Mouse (Mus musculus) fat pad, adult 2 months (tissue): ENCODE measurements around the gene Pth.

Experiments used
- DNase-seq: peaks from one replicate; pipeline ENCODE4 v3.0.0-alpha.2; 2011; ENCODE audit warnings: low read depth, low spot score; ENCODE audit errors: extremely low read depth

Pth gene

DNA sequence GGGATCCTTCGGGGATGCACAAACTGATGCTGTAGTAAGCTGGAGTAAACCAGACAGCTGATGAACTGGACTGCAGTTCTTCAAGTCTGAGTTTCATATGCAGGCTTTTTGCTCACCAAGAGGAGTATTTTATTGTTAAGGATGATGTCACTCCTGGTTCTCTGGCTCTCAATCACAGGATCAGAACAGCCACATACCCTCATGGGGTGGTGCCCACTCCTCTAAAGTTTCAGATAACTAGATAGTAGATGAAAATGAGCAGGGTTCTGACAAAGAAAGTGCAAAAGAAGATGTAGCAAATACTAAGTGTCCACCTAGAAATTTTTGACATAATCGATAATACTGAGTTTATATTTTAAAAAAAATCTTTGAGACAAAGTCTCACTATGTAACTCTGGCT, at the start of gene Pth:
Gene Pth (minus strand): TSS at position 101 of the 400 bp plus-strand sequence.
- no peak for DNase-seq

DNA sequence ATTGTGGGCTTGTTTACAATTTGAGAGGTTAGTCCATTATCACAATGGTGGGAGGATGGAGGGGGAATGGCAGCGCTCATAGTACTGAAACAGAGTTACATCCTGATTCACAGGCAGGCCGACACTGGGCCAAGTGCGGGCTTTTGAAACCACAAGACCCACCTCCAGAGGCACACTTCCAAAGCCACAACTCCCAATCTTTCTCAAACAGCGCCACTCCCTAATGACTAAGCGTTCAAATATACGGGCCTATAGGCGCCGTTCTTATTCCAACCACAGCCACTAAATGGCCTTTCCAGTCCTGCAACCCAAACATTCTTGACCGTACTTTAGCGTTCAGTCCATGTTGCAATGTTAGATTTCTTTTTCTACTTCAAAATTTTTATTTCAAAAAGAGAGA, 47.9 kb upstream of the Pth start:
- no peak for DNase-seq

DNA sequence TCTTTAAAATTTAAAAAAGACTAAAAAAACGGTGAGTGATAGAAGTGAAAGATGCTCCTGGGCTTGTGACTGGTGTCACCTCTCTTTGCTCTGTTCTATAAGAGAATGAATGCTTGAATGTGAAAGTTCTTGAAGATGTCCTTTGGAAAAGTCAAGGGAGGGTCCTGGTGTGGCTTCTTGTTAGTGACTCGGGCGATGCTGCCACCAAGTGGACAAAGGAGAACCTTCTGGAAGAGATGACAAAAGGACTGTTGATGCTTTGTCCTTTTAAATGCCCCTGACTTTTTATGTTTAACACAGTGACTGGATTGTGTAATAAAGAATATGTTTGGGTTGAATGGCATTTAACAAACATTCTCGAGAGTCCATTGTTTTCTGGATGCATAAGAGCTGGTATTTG, 45.9 kb upstream of the Pth start:
- DNase-seq, result no peak

DNA sequence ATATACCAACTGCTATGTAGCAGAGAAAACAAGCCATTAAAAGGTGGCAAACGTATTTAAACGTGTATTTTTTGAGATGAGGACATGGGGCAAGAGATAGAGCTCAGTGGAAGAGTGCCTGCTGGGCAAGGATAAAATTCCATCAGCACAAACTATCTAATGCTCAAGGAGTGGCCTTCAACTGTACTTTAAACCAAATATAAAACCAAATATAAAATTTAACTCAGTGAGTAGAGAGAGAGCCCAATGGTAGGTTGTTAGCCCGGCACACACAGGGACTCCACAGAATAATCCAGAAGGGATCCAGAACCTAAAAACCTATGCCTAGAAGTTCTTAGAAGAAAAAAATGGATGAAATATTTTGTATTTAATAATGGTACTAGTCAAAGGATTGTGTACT, 45.1 kb upstream of the Pth start:
- DNase-seq, result no peak

DNA sequence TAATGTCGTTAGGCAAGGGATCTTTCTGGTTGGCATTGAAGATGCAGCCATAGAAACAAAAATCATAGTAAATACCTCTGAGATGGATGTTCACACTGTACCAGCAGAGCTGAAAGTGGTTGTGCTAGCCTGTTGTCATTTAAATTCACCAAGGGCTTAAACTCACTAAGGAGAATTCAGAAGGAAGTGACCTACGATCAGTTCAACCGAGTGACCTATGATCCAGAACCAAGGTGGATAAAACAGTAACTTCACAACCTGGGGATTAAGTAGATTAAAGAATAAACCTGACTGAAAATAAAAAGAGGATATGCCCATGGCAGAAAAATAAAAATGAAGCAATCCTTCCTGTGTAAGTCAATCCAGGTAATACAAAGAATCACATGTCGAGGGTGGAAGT, 44.5 kb upstream of the Pth start:
- peak; percentile 56 for DNase-seq

DNA sequence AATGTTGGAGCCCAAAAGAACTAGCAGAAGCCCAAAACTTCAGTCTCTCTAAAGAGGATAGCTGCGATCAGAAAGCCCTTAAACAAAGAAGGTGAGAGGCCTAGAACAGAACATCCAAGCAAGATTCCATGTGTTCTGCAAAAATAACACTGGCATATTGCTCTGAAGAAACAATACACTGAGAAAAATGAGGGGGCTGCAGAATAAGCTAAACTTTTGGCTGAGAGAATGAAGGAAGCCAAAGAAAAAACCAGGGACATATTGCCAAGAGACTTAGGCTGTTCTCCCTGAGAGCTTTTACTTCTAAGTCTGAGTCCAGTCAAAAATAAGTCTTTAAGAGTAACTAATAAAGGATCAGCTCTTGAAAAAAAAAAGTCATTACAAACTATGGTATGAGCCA, 32.4 kb upstream of the Pth start:
- DNase-seq, result no peak

DNA sequence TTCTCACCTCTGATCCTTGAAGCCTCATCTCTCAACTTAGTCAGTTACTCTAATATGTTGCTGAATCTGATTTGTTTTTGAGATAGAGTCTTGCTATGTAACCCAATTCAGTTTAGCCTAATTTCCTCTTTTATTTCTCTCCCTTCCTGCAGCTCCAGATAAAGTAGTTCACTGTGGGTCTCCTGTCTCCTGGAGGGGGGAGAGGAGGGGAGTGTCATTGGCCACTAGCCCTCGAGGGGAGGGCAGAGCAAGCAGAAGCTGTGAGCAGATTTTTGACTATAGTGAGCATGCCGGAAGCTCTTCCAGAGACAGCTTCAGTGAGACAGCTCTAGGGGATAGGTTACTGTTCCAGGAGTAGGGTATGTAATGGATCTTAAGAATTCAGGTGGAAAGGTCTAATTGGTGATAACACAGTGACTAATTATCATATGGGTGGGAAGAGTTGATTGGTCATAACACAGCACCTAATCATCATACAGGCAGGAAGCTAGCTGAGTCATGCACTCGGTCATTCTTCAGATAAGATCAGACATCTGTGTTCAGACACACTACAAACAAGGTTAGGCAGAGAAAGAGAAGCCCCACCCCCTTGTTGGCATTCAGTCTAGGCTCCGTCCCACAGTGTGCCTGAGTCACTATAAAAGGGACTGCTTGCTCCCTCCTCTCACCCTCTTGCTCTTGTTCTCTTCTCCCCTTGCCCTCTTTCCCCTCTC, 30.9 kb upstream of the Pth start:
- DNase-seq, result peak; percentile 26

DNA sequence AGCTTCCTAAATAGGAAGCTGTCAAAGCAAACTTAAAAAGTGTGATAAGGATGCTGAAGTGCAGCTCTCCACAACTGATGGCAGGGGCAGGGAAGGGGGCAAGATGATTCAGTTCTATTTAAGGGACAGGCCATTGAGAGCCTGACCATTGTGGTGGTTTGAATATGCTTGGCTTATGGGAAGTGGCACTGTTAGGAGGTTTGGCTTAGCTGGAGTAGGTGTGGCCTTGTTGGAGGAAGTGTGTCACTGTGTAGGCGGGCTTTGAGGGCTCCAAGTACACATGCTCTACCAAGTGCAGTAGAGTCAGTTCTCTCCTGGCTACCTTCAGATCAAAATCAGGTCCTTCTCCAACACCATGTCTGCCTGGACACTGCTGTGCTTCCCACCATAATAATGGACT, 28.2 kb upstream of the Pth start:
- DNase-seq, result no peak

DNA sequence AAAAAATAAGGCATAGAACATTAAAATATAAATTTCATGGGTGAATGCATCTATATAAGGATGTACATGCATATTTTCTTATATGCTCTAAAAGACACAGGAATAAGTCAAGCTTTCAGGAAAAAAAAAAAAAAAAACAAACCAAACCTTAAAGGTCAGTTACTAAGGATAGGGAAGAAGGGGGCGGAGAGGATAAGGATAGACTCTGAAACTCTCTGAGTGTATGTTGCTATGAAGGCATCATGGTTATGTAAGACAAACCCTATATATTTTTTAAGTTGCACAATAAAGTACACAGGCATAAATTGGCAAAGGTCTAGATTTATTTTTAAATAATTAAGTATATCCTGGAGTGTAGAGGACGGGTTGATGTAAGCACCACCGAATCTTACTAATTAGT, 26.9 kb upstream of the Pth start:
- DNase-seq, result no peak

DNA sequence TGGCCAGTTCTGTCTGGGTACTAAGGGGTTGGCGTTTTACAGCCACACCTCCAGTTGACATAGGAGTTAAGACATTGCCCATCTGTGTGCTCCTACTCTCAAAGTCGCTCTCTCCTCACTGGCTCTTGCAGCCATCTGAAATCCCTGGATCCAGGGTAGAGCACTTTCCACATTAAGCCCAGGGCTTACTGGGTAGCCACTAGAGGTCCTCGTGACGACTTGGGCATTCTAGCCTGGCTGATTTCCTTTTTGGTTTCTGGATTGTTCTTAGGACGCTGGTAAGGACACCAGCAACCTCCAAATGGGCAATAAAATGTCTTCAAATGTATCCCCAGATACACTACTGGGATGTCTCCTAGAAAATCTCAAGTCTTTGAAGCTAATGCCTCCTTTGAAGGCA, 20.3 kb upstream of the Pth start:
- no peak for DNase-seq

DNA sequence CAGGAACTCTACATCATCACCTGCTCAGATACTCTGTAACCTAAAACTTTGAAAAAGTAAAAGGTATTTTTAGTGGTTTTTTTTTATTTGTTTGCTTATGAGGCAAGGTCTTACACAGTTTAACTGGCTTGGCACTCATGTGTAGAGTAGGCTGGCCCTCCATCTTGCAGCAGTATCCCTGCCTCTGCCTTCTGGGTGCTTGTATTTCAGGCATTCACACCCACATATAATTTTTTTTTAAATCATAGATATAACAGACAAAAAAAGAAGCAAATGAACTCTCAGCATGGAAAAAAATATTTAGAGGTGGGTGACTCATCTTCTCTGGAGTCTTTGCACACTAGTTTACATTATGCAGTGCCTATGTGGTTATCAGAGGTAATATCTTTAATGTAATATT, 9.7 kb upstream of the Pth start:
- no peak for DNase-seq

DNA sequence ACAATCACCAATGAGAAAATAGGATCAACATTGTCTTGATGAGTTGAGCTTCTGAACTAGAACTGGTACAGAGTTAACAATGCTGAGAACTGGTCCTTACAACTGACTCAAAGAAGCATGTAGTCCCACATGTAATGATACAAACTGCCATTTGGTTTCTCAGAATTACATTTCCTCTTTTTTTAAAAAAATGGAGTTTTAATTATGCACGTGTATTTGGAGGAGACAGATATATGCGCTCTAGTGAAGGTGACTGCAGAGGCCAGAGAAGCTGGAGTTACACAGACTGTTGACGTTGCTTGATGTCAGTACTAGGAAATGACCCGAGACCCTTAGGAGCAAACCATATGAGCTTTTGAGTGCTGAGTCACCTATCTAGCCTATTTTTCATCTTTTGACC, 8.3 kb upstream of the Pth start:
- no peak for DNase-seq

DNA sequence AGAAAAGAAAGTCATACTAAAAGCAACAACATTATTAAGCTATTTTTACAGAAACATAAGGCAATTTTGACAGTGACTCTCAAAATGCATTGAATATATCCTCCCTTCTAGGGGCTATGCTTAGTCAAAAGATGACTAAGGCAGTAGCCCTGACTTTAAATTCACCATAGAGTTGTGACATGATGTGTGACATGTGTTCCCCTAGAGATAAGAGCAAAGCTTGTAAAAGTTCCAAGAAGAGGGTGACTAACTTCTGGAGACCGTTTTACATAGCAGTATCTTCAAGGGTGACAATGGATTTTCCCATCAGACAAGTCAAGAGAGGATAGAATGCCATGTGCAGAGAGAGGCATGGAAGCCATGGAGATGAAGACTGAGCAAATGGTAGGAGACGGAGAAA, 3.2 kb upstream of the Pth start:
- no peak for DNase-seq

DNA sequence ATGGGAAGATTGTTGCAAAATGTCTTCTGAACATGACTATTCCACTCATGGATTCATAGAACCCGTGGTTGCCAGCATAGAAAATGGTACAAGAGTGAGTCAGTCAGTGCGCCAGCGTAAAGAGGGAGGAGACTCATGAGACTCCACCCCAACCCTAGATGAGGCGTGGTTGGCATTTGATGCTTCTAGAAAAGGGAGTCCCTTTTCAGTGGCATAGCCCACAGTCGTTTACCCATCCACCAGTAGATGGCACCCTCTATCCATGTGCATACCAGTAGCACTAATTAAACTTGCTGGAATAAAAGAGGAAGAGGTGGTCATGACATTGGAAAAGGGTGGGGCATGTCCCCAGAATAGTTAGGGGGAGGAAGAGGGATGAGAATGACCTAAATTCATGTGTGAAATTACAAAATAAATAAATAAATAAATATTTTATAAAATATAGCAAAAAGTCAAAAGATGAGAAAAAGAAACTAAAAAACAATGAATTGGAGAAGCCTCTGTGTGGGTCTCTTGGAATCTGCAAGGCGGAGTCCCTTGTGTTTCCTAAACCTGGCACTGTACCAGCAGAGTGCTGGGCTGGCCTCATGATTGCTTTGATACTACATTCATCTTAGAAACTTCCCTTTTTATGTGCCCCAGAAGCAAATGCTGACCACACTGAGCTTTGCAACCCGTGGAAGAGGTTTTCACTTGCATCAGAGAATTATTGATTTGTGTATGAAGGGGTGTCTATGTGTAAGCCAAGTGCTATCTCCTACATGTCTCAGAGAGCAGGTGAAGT, 10.3 kb downstream of the Pth start:
- DNase-seq, result peak; percentile 50

DNA sequence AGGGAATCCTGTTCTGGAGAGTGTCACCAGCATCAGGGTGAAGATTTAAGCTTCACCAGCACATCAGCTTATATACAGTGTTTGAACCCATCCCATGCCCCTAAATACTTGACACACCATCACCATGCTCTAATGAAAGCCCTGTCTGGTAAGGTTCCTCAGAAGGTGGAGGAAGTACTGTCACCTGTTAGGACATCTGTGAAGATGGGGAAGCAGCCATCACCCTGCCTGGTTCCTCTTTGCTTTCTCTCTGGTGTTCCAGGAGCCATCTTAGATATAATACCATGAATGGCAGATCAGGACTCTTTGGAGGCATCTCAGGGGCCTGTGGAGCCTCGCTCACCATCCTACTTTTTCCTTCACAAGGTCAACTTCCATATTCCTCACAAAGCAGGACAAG, 15.7 kb downstream of the Pth start:
- no peak for DNase-seq

DNA sequence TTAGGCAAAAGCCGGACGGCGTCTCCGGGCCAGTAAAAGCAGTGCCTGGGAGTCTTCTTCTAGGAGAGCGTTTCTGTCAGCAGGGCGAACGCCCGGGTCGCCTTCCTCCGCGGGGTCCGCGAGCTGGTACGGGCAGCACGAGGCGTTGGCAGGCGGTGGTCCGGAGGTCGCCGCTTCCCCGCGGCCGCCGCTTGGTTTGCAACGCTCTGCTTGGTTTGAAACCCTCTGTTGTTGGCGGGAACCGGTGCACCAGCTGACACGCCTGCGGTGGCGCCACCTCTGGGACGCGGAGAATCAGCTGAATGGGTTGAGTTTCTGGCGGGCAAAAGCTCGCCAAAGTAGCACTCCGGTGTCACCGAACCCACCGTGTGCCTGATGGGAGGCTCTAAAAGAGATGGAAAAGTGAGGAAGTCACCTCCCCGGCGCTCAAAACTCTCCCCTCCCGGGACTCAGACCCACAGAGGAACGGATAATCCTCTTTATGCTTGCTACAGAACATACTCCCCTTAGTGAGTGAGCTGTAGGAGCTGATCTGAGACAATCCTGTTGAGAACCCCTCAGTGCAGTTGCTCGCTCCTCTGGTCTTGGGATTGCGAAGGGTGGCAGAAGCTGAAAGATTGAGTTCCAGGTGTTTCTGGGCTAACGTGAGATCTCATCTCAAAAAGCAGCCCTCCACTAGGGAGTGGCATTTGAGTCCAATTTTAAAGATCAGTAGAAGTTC, 18.6 kb downstream of the Pth start:
- DNase-seq, result no peak

DNA sequence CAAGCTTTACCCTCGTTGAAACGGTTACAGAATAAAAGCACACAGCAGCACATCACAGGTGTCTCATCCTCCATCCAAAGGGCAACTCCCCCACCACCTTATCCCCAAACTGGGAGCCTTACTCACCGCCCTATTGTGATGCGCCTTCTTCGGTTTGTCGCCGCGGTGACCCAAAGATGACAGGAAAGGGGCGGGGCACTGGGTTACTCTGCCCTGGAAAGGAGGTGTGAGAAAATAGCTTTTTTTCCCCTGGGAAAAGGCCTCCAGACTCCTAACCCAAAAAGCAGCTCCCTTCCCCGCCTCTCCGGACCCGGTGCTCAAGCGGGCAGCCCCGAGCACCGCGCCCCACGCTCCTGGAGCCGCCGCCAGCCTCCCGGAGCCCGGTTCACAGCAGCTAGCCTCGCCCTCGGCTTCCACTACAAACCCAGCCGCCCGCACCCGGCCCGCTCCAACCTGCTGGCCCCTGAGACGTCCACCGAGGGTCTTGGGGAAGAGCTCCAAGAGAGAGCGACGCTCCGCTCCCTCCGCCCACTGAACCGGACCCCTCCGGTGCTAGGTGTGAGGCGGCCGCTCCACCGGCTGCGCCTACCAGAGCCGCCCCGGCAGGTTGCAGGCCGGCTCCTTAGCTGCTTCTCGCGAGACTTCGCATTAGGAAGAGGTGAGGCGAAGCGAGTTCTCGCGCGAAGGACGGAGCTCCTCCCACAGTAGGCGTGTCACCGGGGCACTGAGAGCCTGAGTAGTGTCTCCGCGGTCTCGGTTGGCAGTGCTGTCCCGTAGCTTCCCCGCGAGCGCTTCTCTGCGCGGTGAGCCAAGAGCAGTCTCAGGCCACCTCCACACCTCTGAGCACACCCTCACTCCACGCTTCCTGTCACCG, 19.4 kb downstream of the Pth start, which contains the start of gene Btbd10:
Gene Btbd10 (minus strand): TSS at position 647 of the 874 bp plus-strand sequence.
- peak; percentile 55 for DNase-seq

DNA sequence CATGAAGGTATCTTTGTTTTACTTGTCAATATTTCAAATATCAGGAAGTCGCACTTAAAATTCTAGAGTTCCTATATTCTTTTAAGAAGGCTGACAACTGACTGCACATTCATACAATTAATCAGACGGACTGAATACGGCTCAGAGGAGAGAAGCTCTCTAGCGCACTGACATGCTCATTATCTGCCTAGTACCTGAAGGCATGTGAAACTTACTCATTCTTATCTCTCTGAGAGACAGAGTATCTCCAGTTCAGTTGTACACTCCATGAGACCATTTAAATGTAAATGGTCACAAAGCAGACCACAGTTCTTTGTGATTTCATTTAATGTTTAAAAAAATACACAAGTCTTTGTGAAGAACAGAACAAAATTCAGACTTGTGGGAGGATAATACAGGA, 20.9 kb downstream of the Pth start:
- DNase-seq, result no peak

DNA sequence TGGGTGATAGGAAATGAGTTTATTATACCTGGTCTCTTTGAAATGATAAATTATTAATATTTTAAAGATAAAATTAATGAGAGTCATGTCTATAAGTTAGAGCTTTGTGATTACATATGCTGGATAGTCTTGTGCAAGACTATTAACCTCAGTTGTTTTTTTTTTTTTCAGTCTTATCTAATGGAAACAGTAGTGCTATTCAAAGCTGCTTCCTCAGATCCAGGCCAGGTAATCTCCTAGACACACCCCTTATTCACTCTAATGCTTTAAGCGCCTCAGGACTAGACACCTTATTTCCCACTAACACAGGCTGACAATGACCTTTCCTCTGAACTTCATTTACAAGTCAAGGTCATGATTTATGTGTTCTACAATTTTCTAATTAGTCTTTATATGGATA, 39.3 kb downstream of the Pth start:
- no peak for DNase-seq

DNA sequence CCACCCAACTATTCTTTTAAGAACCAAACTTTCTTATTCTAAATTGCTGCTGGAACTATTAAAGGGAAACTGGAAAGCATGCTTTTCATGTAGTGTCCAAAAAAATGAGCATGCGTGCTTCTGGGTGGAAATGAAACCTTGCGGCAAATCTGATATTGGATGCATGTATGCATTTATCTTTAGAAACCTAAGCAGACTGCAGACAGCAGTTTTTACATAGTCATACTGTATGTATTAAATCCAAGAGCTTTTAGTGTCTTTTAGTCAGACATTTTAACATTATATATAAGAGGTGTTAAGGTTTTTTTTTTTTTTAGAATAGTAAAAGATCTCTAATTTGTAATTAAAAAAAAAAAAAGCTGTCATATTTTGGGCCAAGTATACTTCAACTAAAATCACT, 40.7 kb downstream of the Pth start:
- no peak for DNase-seq

DNA sequence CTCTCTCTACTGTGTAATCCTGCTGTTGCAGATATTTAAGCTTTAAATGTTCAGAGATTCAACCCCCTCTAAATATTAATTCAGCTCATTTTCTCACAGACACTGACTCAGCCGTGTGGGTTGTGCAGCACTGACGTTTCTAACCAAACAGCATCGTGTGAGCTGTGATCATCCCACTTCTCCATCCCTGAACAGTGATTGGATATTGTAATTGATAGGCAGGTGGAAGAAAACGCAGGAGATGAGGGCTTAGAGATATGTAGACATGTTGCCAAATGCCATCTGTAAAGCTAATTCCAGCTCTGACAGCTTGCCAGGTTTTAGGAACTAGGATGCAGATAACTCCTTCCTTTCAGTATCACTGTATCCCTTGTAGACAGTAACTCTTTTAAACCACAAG, 41.1 kb downstream of the Pth start:
- DNase-seq, result no peak
